Mouse (Mus musculus) stomach, postnatal 0 days (tissue): ENCODE measurements around the gene Kif26a. TPM values are rescaled to one million over a fixed set of nuclear protein-coding genes. Genes with fewer than 3 reads are reported as not detected.
A peak's percentile ranks its signal among the peaks of the same experiment; 100 is the strongest.

Experiments
- ATAC-seq: fragments of 200-750 bp; cut with Nextera tagmentation; 2 replicates; pipeline ENCODE4 v1.8.0; 2017; ENCODE audit not compliant: low FRiP score, low TSS enrichment
- DNase-seq: peaks from one replicate; pipeline ENCODE4 v3.0.0-alpha.2; 2016; ENCODE audit warnings: low spot score
- H3K27ac ChIP-seq: fragments of 300-500 bp; sonication (generic); replicated peaks from 2 replicates; pipeline ENCODE4 v1.5.1; 2014; ENCODE audit warnings: mild to moderate bottlenecking, control low read depth
- H3K27me3 ChIP-seq: fragments of 300-500 bp; sonication (generic); 2 replicates; pipeline ENCODE4 v1.6.1; 2014; ENCODE audit warnings: low read length; ENCODE audit not compliant: control insufficient read depth, insufficient read depth
- H3K36me3 ChIP-seq: fragments of 300-500 bp; sonication (generic); 2 replicates; pipeline ENCODE4 v1.6.1; 2014; ENCODE audit warnings: low read length, mixed read lengths; ENCODE audit not compliant: control insufficient read depth, insufficient read depth
- H3K4me1 ChIP-seq: fragments of 300-500 bp; sonication (generic); replicated peaks from 2 replicates; pipeline ENCODE4 v1.6.1; 2014; ENCODE audit warnings: antibody characterized with exemption; ENCODE audit not compliant: control insufficient read depth, insufficient read depth
- H3K4me2 ChIP-seq: fragments of 300-500 bp; sonication (generic); replicated peaks from 2 replicates; pipeline ENCODE4 v1.6.1; 2014; ENCODE audit warnings: low read depth, mild to moderate bottlenecking, control low read depth, moderate library complexity
- H3K4me3 ChIP-seq: fragments of 300-500 bp; sonication (generic); 2 replicates; pipeline ENCODE4 v1.5.1; 2014; ENCODE audit warnings: low read depth, low read length, control low read depth
- H3K9ac ChIP-seq: fragments of 300-500 bp; sonication (generic); 2 replicates; pipeline ENCODE4 v1.6.1; 2014; ENCODE audit warnings: mild to moderate bottlenecking, low read length, control low read depth, mixed read lengths
- H3K9me3 ChIP-seq: fragments of 300-500 bp; sonication (generic); 2 replicates; pipeline ENCODE4 v1.6.1; 2016; ENCODE audit warnings: low read length; ENCODE audit not compliant: control insufficient read depth
- CTCF ChIP-seq: IDR thresholded peaks from 2 replicates; pipeline ENCODE4 v1.5.1; 2016; ENCODE audit warnings: antibody characterized with exemption, low read depth, mild to moderate bottlenecking, moderate library complexity
- EP300 ChIP-seq: optimal IDR thresholded peaks from 2 replicates; pipeline ENCODE3; 2016; ENCODE audit warnings: antibody characterized with exemption
- WGBS: fragments of 180-500 bp; shearing (Covaris S2); extraction: QIAGEN DNeasy Blood & Tissue Kit; methylation state at CpG from one replicate; pipeline ENCODE4 v1.1.7; 2014; 5-methylcytosine and 5-hydroxymethylcytosine counted together
- polyA plus RNA-seq: library from polyadenylated mRNA; unstranded; fragments of >200 nt; fragmentation: Nextera tagmentation; extraction: Ambion mirVana; gene quantifications from 2 replicates; pipeline ENCODE4 v1.2.1, GENCODE M21; 2015

Gene Kif26a
- polyA plus RNA-seq, 1 experiment from 2014 or later = 0.75 TPM

DNA sequence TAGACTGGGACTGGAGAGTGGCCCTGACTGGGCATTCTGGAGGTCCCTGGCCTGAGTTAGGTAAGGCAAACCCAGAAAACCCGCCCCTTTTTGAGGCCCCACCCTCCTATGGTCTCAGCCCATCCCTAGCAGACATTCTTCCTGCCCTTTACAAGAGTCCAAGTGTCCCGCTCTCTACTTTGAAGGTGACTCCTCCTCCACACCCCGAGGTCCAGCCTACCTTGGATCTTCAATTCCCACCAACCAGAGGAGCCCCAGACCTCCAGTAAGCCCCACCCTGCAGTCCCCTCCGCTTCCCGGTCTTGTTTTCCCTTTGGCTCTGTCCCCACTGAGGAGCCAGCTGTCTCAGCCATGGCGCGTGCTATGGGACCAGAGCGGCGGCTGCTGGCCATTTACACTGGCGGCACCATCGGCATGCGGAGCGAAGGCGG, 39.5 kb upstream of the Kif26a start, which contains the start of gene Aspg:
Gene Aspg, plus strand, starts transcription at position 139 of the 431 bp plus-strand sequence.
- 1% methylated on average over 14 of the region's 14 CpGs for WGBS
- DNase-seq = no peak

DNA sequence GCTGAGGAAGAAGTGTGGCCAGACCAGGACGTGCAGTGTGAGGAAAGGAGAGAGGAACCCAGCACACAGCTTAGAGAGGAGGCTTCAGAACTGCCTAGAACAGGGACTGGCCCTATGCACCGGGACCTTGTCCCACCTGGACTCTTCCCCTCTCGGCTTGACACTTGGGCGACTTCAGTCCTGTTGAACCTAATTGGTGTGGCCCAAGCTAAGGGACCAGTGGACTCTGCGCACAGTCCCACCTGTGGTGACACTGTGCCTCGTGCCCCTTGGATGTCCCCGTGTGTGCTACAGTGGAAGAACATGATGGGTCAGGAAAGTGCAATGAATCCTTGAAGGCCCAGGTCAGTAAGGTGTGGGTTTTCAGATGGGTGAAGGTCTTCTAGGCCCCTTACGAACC, 38.3 kb upstream of the Kif26a start:
- Histone ChIP-seq H3K4me2 (no peak overlapping the region), H3K4me3 (no peak overlapping the region), H3K36me3 (no peaks in the 10 kb centered on the region), H3K9me3 (no peaks in the 10 kb centered on the region), H3K4me1 (no peaks in the 10 kb centered on the region), H3K27me3 (no peaks in the 10 kb centered on the region), H3K9ac (no peak overlapping the region), H3K27ac (no peak overlapping the region)
- ATAC-seq = no peak
- TF ChIP-seq CTCF = no peak
- TF ChIP-seq EP300 = no peak
- whole genome bisulfite sequencing = 88% methylated on average over 8 of the region's 8 CpGs
- no peak for DNase-seq

More for the DNA sequence above, 39.5 kb upstream of the Kif26a start, which contains the start of gene Aspg:
- H3K4me1 ChIP-seq = no peaks in the 10 kb centered on the region
- TF ChIP-seq CTCF (no peak), EP300 (no peak)
- H3K36me3 ChIP-seq = no peaks in the 10 kb centered on the region
- H3K27me3 ChIP-seq = no peaks in the 10 kb centered on the region
- H3K9ac ChIP-seq = no peak within 1 kb of the TSS
- H3K4me2 ChIP-seq = peak within 1 kb of the TSS; percentile 20; the same call in 1 of the 2 replicates
- H3K4me3 ChIP-seq = peak within 1 kb of the TSS; percentile 1; the same call in 1 of the 2 replicates
- ATAC-seq = peak; percentile 56
- no peak within 1 kb of the TSS for H3K27ac ChIP-seq
- H3K9me3 ChIP-seq = no peaks in the 10 kb centered on the region

DNA sequence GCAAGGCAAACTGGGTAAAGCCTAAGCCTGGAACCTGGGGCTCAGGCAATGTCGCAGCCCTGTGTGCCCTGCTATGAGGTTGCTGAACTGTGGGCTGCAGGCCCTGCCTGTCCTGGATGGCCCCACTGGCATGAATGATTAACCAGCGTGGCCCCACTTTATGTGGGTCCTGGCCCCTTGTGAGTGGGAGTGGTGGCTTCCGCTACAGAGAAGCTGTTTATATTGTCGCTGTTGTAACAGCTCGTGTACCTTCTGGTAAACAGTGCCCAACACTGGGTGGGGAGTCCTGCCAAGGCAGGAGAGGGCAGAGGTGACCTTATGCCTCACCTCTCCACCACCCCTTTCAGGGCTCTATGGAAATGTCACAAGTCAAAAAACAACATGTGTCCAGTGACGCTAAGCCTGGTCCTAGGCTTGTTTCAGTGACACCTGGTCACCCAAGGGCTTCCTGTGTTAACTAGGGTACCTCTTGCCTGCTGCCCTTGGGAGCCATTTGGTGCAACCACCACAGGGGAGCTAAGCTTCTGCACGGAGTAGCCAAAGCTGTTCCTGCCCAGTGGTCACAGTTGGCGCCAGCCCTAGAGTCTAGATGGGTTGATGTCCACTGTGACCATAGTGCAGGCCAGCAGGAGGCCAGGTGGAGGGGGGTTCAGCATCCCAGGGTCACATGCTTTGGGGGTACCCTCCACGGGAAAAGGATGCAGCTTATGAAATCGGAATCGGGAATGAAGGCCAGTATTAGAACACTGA, 37.1 kb upstream of the Kif26a start:
- ATAC-seq = no peak
- no peaks in the 10 kb centered on the region for H3K36me3 ChIP-seq
- H3K27me3 ChIP-seq = no peaks in the 10 kb centered on the region
- WGBS = 66% methylated on average over 11 of the region's 11 CpGs
- no peak overlapping the region for H3K27ac ChIP-seq
- no peak overlapping the region for H3K4me2 ChIP-seq
- TF ChIP-seq CTCF (no peak), EP300 (no peak)
- no peak overlapping the region for H3K9ac ChIP-seq
- H3K4me1 ChIP-seq = no peaks in the 10 kb centered on the region
- DNase-seq = no peak
- no peak overlapping the region for H3K4me3 ChIP-seq
- no peaks in the 10 kb centered on the region for H3K9me3 ChIP-seq

DNA sequence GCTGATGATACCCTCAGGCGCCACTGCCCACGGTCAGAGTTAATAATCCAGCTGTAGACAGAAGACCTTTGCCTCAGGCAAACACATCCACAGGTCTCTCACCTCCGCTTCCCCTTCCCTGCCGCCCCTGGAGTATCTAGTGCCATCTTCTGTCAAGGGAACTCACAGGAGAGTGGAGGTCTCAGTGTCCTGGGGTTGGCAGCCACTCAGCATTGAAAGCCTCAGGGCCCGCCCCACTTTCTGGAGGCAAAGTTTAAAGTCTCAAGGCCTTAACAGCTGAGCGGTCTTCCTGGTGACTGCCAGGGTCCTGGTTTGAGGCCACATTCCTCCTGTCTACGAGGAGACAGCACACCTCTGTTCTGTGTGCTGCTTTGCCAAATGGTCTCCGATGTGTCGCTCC, 36.3 kb upstream of the Kif26a start:
- Histone ChIP-seq H3K36me3 (no peaks in the 10 kb centered on the region), H3K4me1 (no peaks in the 10 kb centered on the region), H3K9ac (no peak overlapping the region), H3K9me3 (no peaks in the 10 kb centered on the region), H3K4me2 (no peak overlapping the region), H3K27me3 (no peaks in the 10 kb centered on the region), H3K27ac (no peak overlapping the region), H3K4me3 (no peak overlapping the region)
- ATAC-seq (no peak), DNase-seq (no peak)
- TF ChIP-seq EP300 = no peak
- no peak for TF ChIP-seq CTCF
- 78% methylated on average over 9 of the region's 9 CpGs for WGBS

DNA sequence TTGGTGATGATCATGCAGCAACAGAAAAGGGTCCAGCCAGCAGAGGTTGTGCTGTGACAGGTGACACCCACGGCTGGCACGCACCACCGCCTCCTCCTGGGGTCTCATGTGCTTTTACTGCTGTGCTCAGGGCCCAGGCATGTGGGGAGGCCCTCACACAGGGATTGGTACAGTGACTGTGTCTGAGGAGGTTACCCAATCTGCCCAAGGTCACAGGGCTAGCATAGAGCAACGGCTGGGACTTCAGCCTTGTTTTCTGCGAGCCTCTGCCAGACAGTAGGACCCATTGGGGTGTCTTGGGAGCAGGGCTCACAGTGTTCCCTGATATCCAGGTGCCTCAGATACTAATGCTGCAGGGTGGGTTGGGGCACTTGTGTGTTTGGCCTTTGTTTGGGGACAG, 34.7 kb upstream of the Kif26a start:
- no peak overlapping the region for H3K9ac ChIP-seq
- H3K4me3 ChIP-seq = no peak overlapping the region
- no peaks in the 10 kb centered on the region for H3K9me3 ChIP-seq
- H3K27me3 ChIP-seq = no peaks in the 10 kb centered on the region
- TF ChIP-seq EP300 (no peak), CTCF (no peak)
- H3K36me3 ChIP-seq = no peaks in the 10 kb centered on the region
- no peak overlapping the region for H3K27ac ChIP-seq
- DNase-seq (no peak), ATAC-seq (no peak)
- 86% methylated on average over 5 of the region's 5 CpGs for WGBS
- H3K4me1 ChIP-seq = no peaks in the 10 kb centered on the region
- no peak overlapping the region for H3K4me2 ChIP-seq

DNA sequence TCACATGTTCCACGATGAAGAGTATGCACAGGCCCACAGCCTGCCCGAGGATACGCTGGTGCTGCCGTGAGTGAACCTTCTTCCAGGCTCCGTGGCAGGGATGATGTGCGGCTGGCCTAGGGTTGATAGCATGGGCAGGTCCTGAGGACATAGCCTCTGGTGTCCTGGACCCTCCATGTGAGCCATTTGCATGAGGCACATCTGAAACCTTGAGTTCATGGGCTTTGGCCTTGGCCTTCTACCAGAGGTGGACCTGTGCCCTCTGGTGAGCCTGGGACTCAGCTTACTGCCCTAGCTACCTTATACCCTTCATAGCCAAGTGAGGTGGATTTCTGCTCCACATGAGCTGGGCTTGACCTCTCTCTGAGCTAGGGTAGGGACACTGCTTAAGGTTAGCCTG, 33.8 kb upstream of the Kif26a start:
- H3K9ac ChIP-seq = no peak overlapping the region
- no peak overlapping the region for H3K27ac ChIP-seq
- no peak for TF ChIP-seq CTCF
- TF ChIP-seq EP300 = no peak
- H3K27me3 ChIP-seq = no peaks in the 10 kb centered on the region
- DNase-seq (no peak), ATAC-seq (no peak)
- H3K4me1 ChIP-seq = no peaks in the 10 kb centered on the region
- no peaks in the 10 kb centered on the region for H3K9me3 ChIP-seq
- no peaks in the 10 kb centered on the region for H3K36me3 ChIP-seq
- no peak overlapping the region for H3K4me3 ChIP-seq
- WGBS = 92% methylated on average over 6 of the region's 6 CpGs
- H3K4me2 ChIP-seq = no peak overlapping the region
